Mouse (Mus musculus): ENCODE data around the gene Gm20532. TPM values are rescaled to one million over a fixed set of nuclear protein-coding genes. Genes with fewer than 3 reads are reported as not detected.

Gene Gm20532
- total and polyA plus RNA-seq, 2 experiments from 2014 or later: not detected

DNA sequence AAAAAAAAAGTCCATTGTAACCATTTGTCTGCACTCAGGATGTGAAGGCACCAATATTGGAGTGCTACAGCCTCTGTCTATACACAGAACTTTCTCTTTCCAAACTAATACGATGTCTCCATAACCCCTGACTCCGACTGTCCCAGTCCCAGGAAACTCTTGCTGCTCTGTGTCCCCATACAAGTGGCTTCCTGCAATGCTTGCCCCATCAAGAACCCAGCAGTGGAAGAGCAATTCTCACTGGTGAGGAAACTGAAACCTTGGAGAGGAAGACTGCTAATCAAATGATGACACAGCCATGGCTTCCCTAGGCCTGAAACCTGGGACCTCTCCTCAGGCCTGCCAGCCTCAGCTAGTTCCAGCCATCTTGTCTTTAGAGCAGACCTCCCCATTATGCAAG, 11.4 kb downstream of the Gm20532 start:
- no peak for ATAC-seq
- H3K36me3 ChIP-seq (ENCODE audit: insufficient read depth, low read length): no peaks in the 10 kb centered on the region
- TF ChIP-seq CTCF (IDR thresholded peaks at IDR 0.05; ENCODE audit: low read depth): no peak

DNA sequence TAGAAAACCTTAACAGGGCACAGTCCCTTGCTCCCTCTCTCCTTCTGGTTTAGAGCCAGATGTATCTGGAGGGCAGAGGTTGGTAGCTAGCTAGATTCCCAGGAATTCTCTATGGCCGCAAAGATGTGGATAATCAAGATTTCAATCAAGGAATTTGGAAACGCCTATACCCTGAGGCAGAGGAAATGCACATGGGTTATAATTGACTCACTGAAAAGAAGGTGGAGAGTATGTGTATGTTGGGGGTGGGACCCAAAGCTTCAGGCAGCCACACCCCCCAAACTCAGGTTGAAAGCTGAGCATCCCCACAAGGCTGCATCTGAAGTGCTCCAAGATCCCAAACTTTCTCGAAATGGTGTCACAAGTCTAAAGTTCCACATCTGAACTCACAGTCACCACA, 12.0 kb downstream of the Gm20532 start:
- 89% methylated on average over 3 of the region's 3 CpGs for WGBS

More for the DNA sequence above, 11.4 kb downstream of the Gm20532 start:
- Histone ChIP-seq H3K27me3 (ENCODE audit: insufficient read depth, low read length) (no peaks in the 10 kb centered on the region), H3K27ac (no peak overlapping the region), H3K4me1 (ENCODE audit: insufficient read depth, low read length) (no peaks in the 10 kb centered on the region), H3K9me3 (ENCODE audit: low read length) (no peaks in the 10 kb centered on the region), H3K9ac (replicated peaks; ENCODE audit: low read length) (no peak overlapping the region), H3K4me3 (ENCODE audit: low read length) (no peak overlapping the region), H3K4me2 (ENCODE audit: low read depth, low read length) (no peak overlapping the region)
- DNase-seq (ENCODE audit: low spot score): no peak
- 93% methylated on average over 2 of the region's 2 CpGs for WGBS

DNA sequence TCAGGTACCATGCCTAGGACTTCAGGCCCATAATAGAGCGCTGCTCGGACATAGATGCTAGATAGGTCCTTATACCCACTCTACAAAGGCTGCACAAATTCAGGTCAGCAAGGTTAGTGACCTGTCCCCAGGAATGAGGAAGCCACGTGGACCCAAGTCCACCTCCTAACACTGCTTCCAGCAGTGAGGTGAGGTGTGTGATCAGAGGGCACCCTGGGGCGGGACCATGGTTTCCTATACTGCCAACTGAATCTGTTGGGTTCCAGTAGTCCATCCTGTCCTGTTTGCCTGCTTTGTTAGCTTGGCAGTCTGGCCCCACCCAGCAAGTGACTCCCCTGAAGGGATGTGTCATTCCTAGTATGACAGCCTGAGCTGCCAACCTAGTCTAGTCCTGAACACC, 13.5 kb downstream of the Gm20532 start:
- no peak for DNase-seq (ENCODE audit: low spot score)

More for the DNA sequence above, 12.0 kb downstream of the Gm20532 start:
- no peak overlapping the region for H3K9ac ChIP-seq (replicated peaks; ENCODE audit: low read length)
- ATAC-seq: no peak
- no peak overlapping the region for H3K4me3 ChIP-seq (ENCODE audit: low read length)
- H3K9me3 ChIP-seq (ENCODE audit: low read length): no peaks in the 10 kb centered on the region
- no peaks in the 10 kb centered on the region for H3K36me3 ChIP-seq (ENCODE audit: insufficient read depth, low read length)
- no peaks in the 10 kb centered on the region for H3K4me1 ChIP-seq (ENCODE audit: insufficient read depth, low read length)
- no peak overlapping the region for H3K4me2 ChIP-seq (ENCODE audit: low read depth, low read length)
- no peak overlapping the region for H3K27ac ChIP-seq
- no peak for TF ChIP-seq CTCF (IDR thresholded peaks at IDR 0.05; ENCODE audit: low read depth)
- no peaks in the 10 kb centered on the region for H3K27me3 ChIP-seq (ENCODE audit: insufficient read depth, low read length)
- no peak for DNase-seq (ENCODE audit: low spot score)

DNA sequence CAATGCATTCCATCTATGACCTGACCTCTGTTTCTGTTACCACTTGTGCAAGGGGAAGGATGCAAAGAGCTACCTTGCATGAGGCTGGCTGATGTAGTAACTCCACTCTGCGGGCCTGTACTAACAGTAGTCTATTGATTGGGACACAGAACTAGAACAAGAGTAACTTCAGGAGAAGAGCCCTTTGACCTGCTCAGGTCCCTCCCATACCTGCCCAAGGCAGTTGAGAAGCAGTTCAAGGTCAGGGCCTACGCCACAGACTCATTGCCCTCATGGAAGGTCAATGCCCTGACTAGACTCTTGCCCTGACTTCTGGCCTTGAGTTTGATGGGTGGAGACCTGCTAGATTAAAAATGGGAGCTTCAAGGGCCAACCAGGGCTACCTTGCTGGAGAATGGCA, 14.2 kb downstream of the Gm20532 start:
- Histone ChIP-seq H3K9me3 (ENCODE audit: low read length) (no peaks in the 10 kb centered on the region), H3K36me3 (ENCODE audit: insufficient read depth, low read length) (no peaks in the 10 kb centered on the region), H3K27ac (no peak overlapping the region), H3K4me1 (ENCODE audit: insufficient read depth, low read length) (no peaks in the 10 kb centered on the region), H3K9ac (replicated peaks; ENCODE audit: low read length) (no peak overlapping the region), H3K27me3 (ENCODE audit: insufficient read depth, low read length) (no peaks in the 10 kb centered on the region), H3K4me3 (ENCODE audit: low read length) (no peak overlapping the region), H3K4me2 (ENCODE audit: low read depth, low read length) (no peak overlapping the region)
- no peak for ATAC-seq
- no peak for DNase-seq (ENCODE audit: low spot score)
- no peak for TF ChIP-seq CTCF (IDR thresholded peaks at IDR 0.05; ENCODE audit: low read depth)
- WGBS: 88% methylated on average over 2 of the region's 2 CpGs

More for the DNA sequence above, 13.5 kb downstream of the Gm20532 start:
- ATAC-seq: no peak
- 93% methylated on average over 4 of the region's 4 CpGs for WGBS
- Histone ChIP-seq H3K9ac (replicated peaks; ENCODE audit: low read length) (no peak overlapping the region), H3K4me2 (ENCODE audit: low read depth, low read length) (no peak overlapping the region), H3K4me3 (ENCODE audit: low read length) (no peak overlapping the region), H3K27ac (no peak overlapping the region), H3K36me3 (ENCODE audit: insufficient read depth, low read length) (no peaks in the 10 kb centered on the region), H3K27me3 (ENCODE audit: insufficient read depth, low read length) (no peaks in the 10 kb centered on the region), H3K4me1 (ENCODE audit: insufficient read depth, low read length) (no peaks in the 10 kb centered on the region), H3K9me3 (ENCODE audit: low read length) (no peaks in the 10 kb centered on the region)
- TF ChIP-seq CTCF (IDR thresholded peaks at IDR 0.05; ENCODE audit: low read depth): no peak

DNA sequence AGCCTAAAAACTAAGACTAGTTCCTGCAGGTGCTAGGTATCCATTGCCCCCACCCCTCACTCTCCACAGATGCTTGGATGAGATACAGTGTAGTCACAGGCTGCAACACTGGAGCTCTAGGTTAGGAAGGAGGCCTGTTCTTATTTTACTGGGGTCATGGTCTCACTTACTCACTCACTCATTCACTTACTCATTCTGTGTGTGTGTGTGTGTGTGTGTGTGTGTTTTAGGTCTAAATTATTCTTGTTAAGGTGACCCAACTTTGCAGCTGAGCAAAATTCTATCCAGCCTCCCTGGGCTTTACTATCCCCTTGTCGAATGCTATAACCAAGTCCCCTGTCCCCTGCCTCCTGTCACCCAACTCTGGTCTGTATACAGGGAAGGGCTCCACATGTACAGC, 15.2 kb downstream of the Gm20532 start:
- no peak overlapping the region for H3K9ac ChIP-seq (replicated peaks; ENCODE audit: low read length)
- no peak for TF ChIP-seq CTCF (IDR thresholded peaks at IDR 0.05; ENCODE audit: low read depth)
- no peak overlapping the region for H3K4me3 ChIP-seq (ENCODE audit: low read length)
- H3K9me3 ChIP-seq (ENCODE audit: low read length): no peaks in the 10 kb centered on the region
- no peaks in the 10 kb centered on the region for H3K4me1 ChIP-seq (ENCODE audit: insufficient read depth, low read length)
- whole genome bisulfite sequencing: 78% methylated on average over 1 of the region's 1 CpGs
- H3K27me3 ChIP-seq (ENCODE audit: insufficient read depth, low read length): no peaks in the 10 kb centered on the region
- no peak overlapping the region for H3K4me2 ChIP-seq (ENCODE audit: low read depth, low read length)
- no peaks in the 10 kb centered on the region for H3K36me3 ChIP-seq (ENCODE audit: insufficient read depth, low read length)
- ATAC-seq (no peak), DNase-seq (ENCODE audit: low spot score) (no peak)
- no peak overlapping the region for H3K27ac ChIP-seq

DNA sequence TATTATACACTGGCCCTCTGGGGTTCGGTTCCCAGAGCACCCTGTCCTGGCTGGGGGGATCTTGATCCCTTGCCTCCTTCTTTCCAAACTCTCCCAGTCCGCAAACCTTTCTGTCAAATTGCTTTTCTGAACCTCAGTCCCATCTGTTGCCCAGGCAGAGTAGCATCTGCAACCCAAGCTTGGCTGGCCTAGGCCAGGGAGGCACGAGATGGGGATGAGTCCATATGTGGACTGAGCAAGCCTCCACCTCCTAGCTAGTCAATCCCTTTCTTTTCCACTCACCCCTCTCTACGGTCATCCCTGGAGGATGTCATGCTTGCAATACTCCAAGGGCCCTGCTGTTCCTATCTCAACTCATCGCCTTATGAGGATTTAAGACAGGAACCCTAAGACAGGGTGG, 16.2 kb downstream of the Gm20532 start:
- no peaks in the 10 kb centered on the region for H3K4me1 ChIP-seq (ENCODE audit: insufficient read depth, low read length)
- H3K36me3 ChIP-seq (ENCODE audit: insufficient read depth, low read length): no peaks in the 10 kb centered on the region
- no peak for DNase-seq (ENCODE audit: low spot score)
- no peaks in the 10 kb centered on the region for H3K27me3 ChIP-seq (ENCODE audit: insufficient read depth, low read length)
- no peak overlapping the region for H3K9ac ChIP-seq (replicated peaks; ENCODE audit: low read length)
- H3K27ac ChIP-seq: no peak overlapping the region
- no peak for ATAC-seq
- no peak overlapping the region for H3K4me3 ChIP-seq (ENCODE audit: low read length)
- no peaks in the 10 kb centered on the region for H3K9me3 ChIP-seq (ENCODE audit: low read length)
- TF ChIP-seq CTCF (IDR thresholded peaks at IDR 0.05; ENCODE audit: low read depth): no peak
- WGBS: 84% methylated on average over 5 of the region's 5 CpGs
- H3K4me2 ChIP-seq (ENCODE audit: low read depth, low read length): no peak overlapping the region

DNA sequence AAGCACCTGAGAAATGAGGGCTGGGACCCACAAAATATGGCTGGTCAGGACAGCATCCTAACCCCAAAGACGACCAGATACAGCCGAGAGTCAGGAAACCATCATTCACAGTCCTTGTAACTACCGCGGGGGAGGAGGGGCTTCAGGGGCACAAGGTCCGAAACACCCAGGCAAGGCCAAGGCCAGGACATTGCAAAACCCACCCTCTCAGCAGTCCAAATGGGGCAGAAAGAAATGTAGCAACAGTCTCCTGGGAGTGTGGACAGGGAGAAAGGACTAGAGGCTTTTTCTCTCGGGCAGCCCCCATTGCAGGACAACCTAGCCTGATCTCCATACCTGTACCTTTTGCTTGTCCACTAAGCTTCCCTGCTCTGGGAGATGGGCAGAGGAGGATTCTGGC, 16.7 kb downstream of the Gm20532 start:
- 22% methylated on average over 6 of the region's 6 CpGs for WGBS
- no peak for TF ChIP-seq CTCF (IDR thresholded peaks at IDR 0.05; ENCODE audit: low read depth)

More for the DNA sequence above, 16.7 kb downstream of the Gm20532 start:
- no peaks in the 10 kb centered on the region for H3K9me3 ChIP-seq (ENCODE audit: low read length)
- peak overlapping the region; percentile 56 for H3K4me3 ChIP-seq (ENCODE audit: low read length)
- 0 out of 2 replicates have a peak overlapping the region, but pooled peaks have one; percentile 8 for H3K27ac ChIP-seq
- H3K9ac ChIP-seq (replicated peaks; ENCODE audit: low read length): peak overlapping the region; percentile 65
- no peak for DNase-seq (ENCODE audit: low spot score)
- H3K4me1 ChIP-seq (ENCODE audit: insufficient read depth, low read length): no peaks in the 10 kb centered on the region
- no peaks in the 10 kb centered on the region for H3K27me3 ChIP-seq (ENCODE audit: insufficient read depth, low read length)
- H3K4me2 ChIP-seq (ENCODE audit: low read depth, low read length): peak overlapping the region; percentile 72
- peak; percentile 5; the same call in 1 of the 2 replicates for ATAC-seq
- H3K36me3 ChIP-seq (ENCODE audit: insufficient read depth, low read length): no peaks in the 10 kb centered on the region
